Mouse (Mus musculus) erythroblast, adult 5-6 weeks (primary cell): Measurements from ENCODE around the gene Fah. TPM values are rescaled to one million over a fixed set of nuclear protein-coding genes. Genes with fewer than 3 reads are reported as not detected.

ENCODE experiments used
- ATAC-seq: replicated peaks from 2 replicates; pipeline ENCODE4 v1.8.0; 2016; ENCODE audit warnings: moderate number of reproducible peaks, mild to moderate bottlenecking, moderate TSS enrichment, inconsistent platforms; ENCODE audit not compliant: poor library complexity, low FRiP score, severe bottlenecking
- total RNA-seq, 2 experiments: library from RNA; stranded (forward) in 1 of 2; stranded (reverse) in 1 of 2; fragments of 150-400 nt in 1 of 2; fragments of 200-764, 138-1000 nt in 1 of 2; gene quantifications; 2 replicates each; pipeline versions ENCODE4 v1.2.3 to v1.2.4; 2015 to 2017; ENCODE audit warnings: low replicate concordance in 2 of 2

Gene Fah
- total RNA-seq (2015; ENCODE audit: low replicate concordance) (not detected in 2 replicates), total RNA-seq (2017; ENCODE audit: low replicate concordance) (3.1 TPM in 1 of 2 replicates, not detected in the other)

- no peak for ATAC-seq
These were observed at the start of gene Fah for GRCm38 (mm10) chr7:84606293-84606749. Gene Fah (minus strand): TSS chr7:84606722.

- ATAC-seq = no peak
These were observed 46.2 kb upstream of the Fah start for GRCm38 (mm10) chr7:84652740-84653139.

GRCm38 (mm10) chr7:84651987-84652321 lies 45.4 kb upstream of the Fah start:
- ATAC-seq = peak; percentile 19; the same call in 1 of the 2 replicates

GRCm38 (mm10) chr7:84651303-84651986 lies 44.9 kb upstream of the Fah start:
- peak; percentile 92 for ATAC-seq

- ATAC-seq = no peak
These were observed 42.5 kb upstream of the Fah start for GRCm38 (mm10) chr7:84649016-84649415.

GRCm38 (mm10) chr7:84646256-84646655 lies 39.7 kb upstream of the Fah start:
- no peak for ATAC-seq

- peak; percentile 62 for ATAC-seq
These were observed 36.9 kb upstream of the Fah start for GRCm38 (mm10) chr7:84643270-84643998.

GRCm38 (mm10) chr7:84642159-84642928 lies 35.8 kb upstream of the Fah start:
- no peak for ATAC-seq

GRCm38 (mm10) chr7:84636939-84637338 lies 30.4 kb upstream of the Fah start:
- no peak for ATAC-seq

- peak; percentile 87 for ATAC-seq
These were observed 25.4 kb upstream of the Fah start for GRCm38 (mm10) chr7:84631878-84632277.

- ATAC-seq = no peak
These were observed 17.2 kb upstream of the Fah start for GRCm38 (mm10) chr7:84623718-84624117.

GRCm38 (mm10) chr7:84620956-84621355 lies 14.4 kb upstream of the Fah start:
- ATAC-seq = no peak

GRCm38 (mm10) chr7:84618951-84619350 lies 12.4 kb upstream of the Fah start:
- no peak for ATAC-seq

- no peak for ATAC-seq
These were observed 5.9 kb upstream of the Fah start for GRCm38 (mm10) chr7:84612445-84612844.

GRCm38 (mm10) chr7:84611609-84612008 lies 5.1 kb upstream of the Fah start:
- ATAC-seq = no peak

- ATAC-seq = peak; percentile 92
These were observed 724 bp downstream of the Fah start for GRCm38 (mm10) chr7:84605704-84606292.

GRCm38 (mm10) chr7:84605033-84605687 lies 1.4 kb downstream of the Fah start:
- no peak for ATAC-seq

GRCm38 (mm10) chr7:84604501-84604900 lies 2.0 kb downstream of the Fah start:
- ATAC-seq = no peak

GRCm38 (mm10) chr7:84601331-84601730 lies 5.2 kb downstream of the Fah start:
- ATAC-seq = no peak

GRCm38 (mm10) chr7:84600631-84601030 lies 5.9 kb downstream of the Fah start:
- ATAC-seq = no peak
